Mouse (Mus musculus) limb, embryonic 15.5 days (tissue): Measurements from ENCODE around the gene Nrap. TPM values are rescaled to one million over a fixed set of nuclear protein-coding genes. Genes with fewer than 3 reads are reported as not detected.

Source experiments
- ATAC-seq: fragments of 200-750 bp; cut with Nextera tagmentation; 2 replicates; pipeline ENCODE4 v1.8.0; 2017; ENCODE audit warnings: low read depth, moderate TSS enrichment; ENCODE audit not compliant: insufficient number of reproducible peaks, low FRiP score, low TSS enrichment
- H3K27ac ChIP-seq: fragments of 300-500 bp; sonication (generic); 2 replicates; pipeline ENCODE4 v1.5.1; 2015; ENCODE audit warnings: moderate library complexity, mild to moderate bottlenecking, inconsistent platforms
- H3K27me3 ChIP-seq: fragments of 300-500 bp; sonication (generic); 2 replicates; pipeline ENCODE4 v1.6.1; 2015; ENCODE audit warnings: inconsistent platforms
- H3K36me3 ChIP-seq: fragments of 300-500 bp; sonication (generic); 2 replicates; pipeline ENCODE4 v1.6.1; 2015; ENCODE audit warnings: inconsistent platforms
- H3K4me1 ChIP-seq: fragments of 300-500 bp; sonication (generic); 2 replicates; pipeline ENCODE4 v1.6.1; 2015; ENCODE audit warnings: inconsistent platforms
- H3K4me2 ChIP-seq: fragments of 300-500 bp; sonication (generic); 2 replicates; pipeline ENCODE4 v1.6.1; 2015; ENCODE audit warnings: mild to moderate bottlenecking, inconsistent platforms
- H3K4me3 ChIP-seq: fragments of 300-500 bp; sonication (generic); 2 replicates; pipeline ENCODE4 v1.5.1; 2015; ENCODE audit warnings: mild to moderate bottlenecking, inconsistent platforms
- H3K9ac ChIP-seq: fragments of 300-500 bp; sonication (generic); 2 replicates; pipeline ENCODE4 v1.6.1; 2015; ENCODE audit warnings: inconsistent platforms
- H3K9me3 ChIP-seq: fragments of 300-500 bp; sonication (generic); 2 replicates; pipeline ENCODE4 v1.6.1; 2016; ENCODE audit warnings: inconsistent platforms
- WGBS: fragments of 180-500 bp; shearing (Covaris S2); methylation state at CpG from one replicate; pipeline ENCODE4 v1.1.7; 2015; 5-methylcytosine and 5-hydroxymethylcytosine counted together
- polyA plus RNA-seq: library from polyadenylated mRNA; unstranded; fragments of >200 nt; fragmentation: Nextera tagmentation; extraction: Ambion mirVana; gene quantifications from 2 replicates; pipeline ENCODE4 v1.2.1, GENCODE M21; 2015

The Nrap gene
- polyA plus RNA-seq, 1 experiment from 2014 or later: 2.7 TPM

GRCm38 (mm10) chr19:56395183-56395935 lies 5.5 kb upstream of the Nrap start:
- H3K4me3 ChIP-seq: no peak overlapping the region
- no peak overlapping the region for H3K9ac ChIP-seq
- H3K4me1 ChIP-seq: peaks cover 17% of the 10 kb centered on the region
- H3K4me2 ChIP-seq: no peak overlapping the region
- no peak overlapping the region for H3K27ac ChIP-seq
- H3K9me3 ChIP-seq: no peaks in the 10 kb centered on the region
- 87% methylated on average over 16 of the region's 16 CpGs for WGBS
- ATAC-seq: no peak
- no peaks in the 10 kb centered on the region for H3K36me3 ChIP-seq
- H3K27me3 ChIP-seq: peaks cover 9% of the 10 kb centered on the region

- Histone ChIP-seq H3K9ac (no peak overlapping the region), H3K9me3 (no peaks in the 10 kb centered on the region), H3K27ac (no peak overlapping the region), H3K4me2 (no peak overlapping the region), H3K4me3 (no peak overlapping the region), H3K27me3 (peaks cover 9% of the 10 kb centered on the region), H3K4me1 (peaks cover 17% of the 10 kb centered on the region), H3K36me3 (no peaks in the 10 kb centered on the region)
- WGBS: 74% methylated on average over 9 of the region's 9 CpGs
- ATAC-seq: no peak
These were observed 3.6 kb upstream of the Nrap start for GRCm38 (mm10) chr19:56393311-56393866.

- Histone ChIP-seq H3K27me3 (peaks cover 9% of the 10 kb centered on the region), H3K4me1 (peaks cover 4% of the 10 kb centered on the region; the same call in 1 of the 2 replicates), H3K9me3 (no peaks in the 10 kb centered on the region), H3K4me3 (no peak overlapping the region), H3K4me2 (no peak overlapping the region), H3K36me3 (no peaks in the 10 kb centered on the region), H3K9ac (no peak overlapping the region), H3K27ac (no peak overlapping the region)
- no peak for ATAC-seq
- WGBS: 75% methylated on average over 6 of the region's 6 CpGs
These were observed 1.6 kb upstream of the Nrap start for GRCm38 (mm10) chr19:56391307-56392046.

GRCm38 (mm10) chr19:56389176-56389575 lies 661 bp downstream of the Nrap start:
- H3K36me3 ChIP-seq: no peaks in the 10 kb centered on the region
- no peaks in the 10 kb centered on the region for H3K9me3 ChIP-seq
- no peak overlapping the region for H3K27ac ChIP-seq
- no peak overlapping the region for H3K4me2 ChIP-seq
- ATAC-seq: no peak
- no peak overlapping the region for H3K4me3 ChIP-seq
- no peak overlapping the region for H3K9ac ChIP-seq
- WGBS: 89% methylated on average over 11 of the region's 11 CpGs
- H3K4me1 ChIP-seq: no peaks in the 10 kb centered on the region
- H3K27me3 ChIP-seq: no peaks in the 10 kb centered on the region

DNA sequence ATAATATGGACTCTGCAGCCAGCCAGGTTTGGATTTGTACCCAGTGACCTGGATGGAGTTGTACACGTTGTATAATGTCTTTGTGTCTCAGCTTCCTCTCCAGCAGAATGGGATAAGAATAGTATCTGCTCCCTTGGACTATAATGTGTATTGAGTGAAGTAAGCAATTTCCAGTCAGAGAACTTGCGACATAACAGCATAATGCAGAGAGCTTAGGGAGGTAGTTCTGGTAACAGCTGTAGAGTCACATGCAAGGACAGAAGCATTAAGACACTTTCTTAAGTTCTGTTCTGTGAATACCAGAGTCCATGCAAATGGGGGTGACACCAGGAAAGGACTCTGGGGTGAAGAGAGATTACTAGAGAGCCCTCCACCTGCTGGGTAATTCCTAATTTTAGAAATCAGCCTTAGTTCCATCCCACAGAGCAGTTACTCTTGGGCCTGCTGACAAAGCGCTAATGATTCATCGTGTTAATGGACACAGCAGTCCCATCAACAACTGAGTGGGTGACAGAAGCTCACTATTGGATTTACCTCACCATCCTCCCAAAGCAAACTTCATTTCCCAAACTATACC lies 2.0 kb downstream of the Nrap start:
- Histone ChIP-seq H3K4me3 (no peak overlapping the region), H3K27ac (no peak overlapping the region), H3K27me3 (no peaks in the 10 kb centered on the region), H3K36me3 (no peaks in the 10 kb centered on the region), H3K9me3 (no peaks in the 10 kb centered on the region), H3K4me2 (no peak overlapping the region), H3K4me1 (no peaks in the 10 kb centered on the region), H3K9ac (no peak overlapping the region)
- WGBS: 75% methylated on average over 4 of the region's 4 CpGs
- no peak for ATAC-seq

- no peak overlapping the region for H3K4me3 ChIP-seq
- no peak overlapping the region for H3K27ac ChIP-seq
- ATAC-seq: no peak
- 90% methylated on average over 10 of the region's 10 CpGs for WGBS
- H3K27me3 ChIP-seq: no peaks in the 10 kb centered on the region
- no peak overlapping the region for H3K4me2 ChIP-seq
- no peaks in the 10 kb centered on the region for H3K4me1 ChIP-seq
- H3K9me3 ChIP-seq: no peaks in the 10 kb centered on the region
- no peak overlapping the region for H3K9ac ChIP-seq
- H3K36me3 ChIP-seq: no peaks in the 10 kb centered on the region
These were observed 3.7 kb downstream of the Nrap start for GRCm38 (mm10) chr19:56386095-56386494.

DNA sequence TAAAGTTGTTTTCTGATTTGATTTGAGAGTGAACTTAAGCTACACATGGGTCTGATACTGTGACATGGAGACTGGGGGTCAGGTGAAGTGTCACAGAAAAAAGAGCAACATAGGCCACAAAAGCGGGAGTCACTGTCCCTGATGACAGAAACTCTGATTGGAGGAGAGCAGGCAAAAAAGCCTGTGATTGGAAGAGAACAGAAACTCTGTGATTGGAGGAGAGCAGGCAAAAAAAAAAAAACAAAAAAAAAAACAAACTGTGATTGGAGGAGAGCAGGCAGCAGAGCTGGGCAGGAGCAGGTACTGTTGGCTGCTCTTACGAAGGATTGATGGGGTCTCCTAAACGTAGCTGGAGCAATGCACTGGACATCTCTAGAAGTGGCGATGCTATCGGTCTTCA lies 4.3 kb downstream of the Nrap start:
- Histone ChIP-seq H3K36me3 (no peaks in the 10 kb centered on the region), H3K4me1 (no peaks in the 10 kb centered on the region), H3K4me2 (no peak overlapping the region), H3K9me3 (no peaks in the 10 kb centered on the region), H3K9ac (no peak overlapping the region), H3K27ac (no peak overlapping the region), H3K4me3 (no peak overlapping the region), H3K27me3 (no peaks in the 10 kb centered on the region)
- 80% methylated on average over 5 of the region's 5 CpGs for WGBS
- no peak for ATAC-seq

- H3K4me1 ChIP-seq: no peaks in the 10 kb centered on the region
- no peaks in the 10 kb centered on the region for H3K27me3 ChIP-seq
- H3K36me3 ChIP-seq: no peaks in the 10 kb centered on the region
- ATAC-seq: no peak
- no peak overlapping the region for H3K4me2 ChIP-seq
- no peak overlapping the region for H3K9ac ChIP-seq
- H3K27ac ChIP-seq: no peak overlapping the region
- 86% methylated on average over 10 of the region's 10 CpGs for WGBS
- no peaks in the 10 kb centered on the region for H3K9me3 ChIP-seq
- no peak overlapping the region for H3K4me3 ChIP-seq
These were observed 8.4 kb downstream of the Nrap start for GRCm38 (mm10) chr19:56381407-56381806.

DNA sequence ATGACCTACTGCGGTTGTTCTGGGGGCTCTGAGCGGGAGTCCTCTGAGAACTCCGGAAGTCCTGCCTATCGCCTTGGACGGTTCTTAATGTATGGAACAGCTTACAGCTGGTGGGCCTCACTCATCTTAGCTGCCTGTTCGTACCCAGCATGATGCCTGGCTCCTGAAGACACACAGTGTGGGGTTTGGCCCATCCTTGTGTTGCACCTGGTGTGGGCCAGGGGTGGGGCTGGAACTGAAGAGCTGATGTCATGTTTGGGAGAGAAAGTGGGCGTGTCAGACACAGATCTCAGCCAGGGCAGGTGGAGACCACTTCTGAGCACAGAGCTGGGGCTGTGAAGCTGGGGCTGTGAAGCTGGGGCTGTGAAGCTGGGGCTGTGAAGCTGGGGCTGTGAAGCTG lies 9.5 kb downstream of the Nrap start:
- no peak for ATAC-seq
- H3K27ac ChIP-seq: no peak overlapping the region
- H3K4me3 ChIP-seq: no peak overlapping the region
- H3K36me3 ChIP-seq: no peaks in the 10 kb centered on the region
- WGBS: 82% methylated on average over 7 of the region's 7 CpGs
- H3K4me1 ChIP-seq: no peaks in the 10 kb centered on the region
- no peaks in the 10 kb centered on the region for H3K27me3 ChIP-seq
- H3K9me3 ChIP-seq: no peaks in the 10 kb centered on the region
- H3K9ac ChIP-seq: no peak overlapping the region
- no peak overlapping the region for H3K4me2 ChIP-seq

DNA sequence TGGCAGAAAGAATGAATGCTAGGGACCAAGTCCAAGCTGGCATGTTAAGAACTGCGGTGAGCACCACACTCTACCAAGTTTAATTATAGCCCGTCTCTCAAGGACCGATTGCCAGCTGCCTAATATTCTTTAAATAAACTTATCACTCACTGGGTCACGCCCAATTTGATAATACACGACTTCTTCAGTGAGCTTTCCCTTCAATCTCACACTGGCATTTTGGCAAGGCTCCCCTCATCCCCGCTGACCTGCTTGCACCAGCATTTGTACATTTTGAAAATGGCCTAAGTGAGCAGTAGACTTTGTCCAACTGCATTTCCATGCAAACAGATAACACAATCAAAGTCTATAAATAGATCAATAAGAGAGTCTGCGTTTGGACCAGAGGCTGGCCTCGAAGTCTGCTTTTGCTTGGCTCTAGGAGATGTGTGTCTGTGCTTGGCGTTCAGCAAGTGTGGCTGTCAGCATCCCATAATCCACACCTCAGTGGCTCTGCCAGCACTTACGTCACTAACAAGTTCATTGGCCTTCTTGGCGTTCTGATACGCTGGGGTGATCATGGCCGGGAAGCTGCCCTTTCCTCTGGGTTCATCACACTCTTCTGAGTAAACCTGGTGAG lies 11.2 kb downstream of the Nrap start:
- H3K4me2 ChIP-seq: no peak overlapping the region
- WGBS: 65% methylated on average over 13 of the region's 13 CpGs
- no peak overlapping the region for H3K27ac ChIP-seq
- H3K4me1 ChIP-seq: 0 out of 2 replicates have a peak, but pooled peaks cover 3% of the 10 kb centered on the region
- H3K9ac ChIP-seq: no peak overlapping the region
- H3K4me3 ChIP-seq: no peak overlapping the region
- no peaks in the 10 kb centered on the region for H3K9me3 ChIP-seq
- H3K36me3 ChIP-seq: no peaks in the 10 kb centered on the region
- H3K27me3 ChIP-seq: no peaks in the 10 kb centered on the region
- no peak for ATAC-seq

DNA sequence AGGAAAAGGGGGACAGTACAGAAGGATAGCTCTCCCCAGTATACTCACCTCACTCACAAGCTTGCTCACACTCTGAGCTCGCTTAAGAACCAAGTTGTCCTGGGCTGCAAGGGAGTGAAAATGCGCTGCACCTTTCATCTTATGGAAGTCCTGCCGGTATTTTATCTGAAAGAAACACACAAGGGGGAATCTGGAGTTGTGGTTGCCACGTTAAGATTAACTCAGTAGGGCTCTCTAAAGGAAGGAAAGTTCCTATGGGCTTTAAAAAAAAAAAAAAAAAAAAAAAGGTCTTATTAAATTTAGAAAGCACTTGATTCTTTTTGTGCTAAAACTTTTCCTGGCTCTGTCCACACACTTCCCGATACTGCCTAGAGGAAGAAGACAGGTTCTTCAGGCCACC lies 11.8 kb downstream of the Nrap start:
- H3K4me1 ChIP-seq: 0 out of 2 replicates have a peak, but pooled peaks cover 3% of the 10 kb centered on the region
- no peak overlapping the region for H3K4me2 ChIP-seq
- H3K27me3 ChIP-seq: no peaks in the 10 kb centered on the region
- no peak for ATAC-seq
- H3K27ac ChIP-seq: no peak overlapping the region
- no peaks in the 10 kb centered on the region for H3K9me3 ChIP-seq
- 83% methylated on average over 5 of the region's 5 CpGs for WGBS
- H3K9ac ChIP-seq: no peak overlapping the region
- H3K36me3 ChIP-seq: no peaks in the 10 kb centered on the region
- no peak overlapping the region for H3K4me3 ChIP-seq
